Comparison of ENCODE assay signal across 9 mouse cellular contexts in genomic region chr11:79771431-79771830, GRCm38 (mm10).
DNase-seq lines count a peak whose midpoint lies in the region; ATAC-seq and TF ChIP-seq lines count a peak whose summit lies in the region.
"Had no signal": no experiment of that assay in that cellular context is flagged by ENCODE, and none has a peak within 500 bp of the region (broad histone marks: within the 10 kb centered on the region; RNA-seq: fewer than 3 reads in every experiment).

No protein-coding gene starts in this region.

- H3K4me3 ChIP-seq in C2C12 (ENCODE audit: insufficient read depth, poor library complexity, severe bottlenecking): no peak overlapping the region
- H3K4me3 ChIP-seq in kidney, embryonic 14.5 days (ENCODE audit: low read length): no peak overlapping the region
- H3K4me3 ChIP-seq in lung, adult 2 months (replicated peaks; ENCODE audit: extremely low read depth, low read depth, low read length): no peak overlapping the region
- H3K4me3 ChIP-seq: layer of hippocampus, adult 2 months had no signal

- H3K9ac ChIP-seq in kidney, embryonic 14.5 days (ENCODE audit: low read depth, low read length): no peak overlapping the region

- H3ac ChIP-seq in C2C12 (ENCODE audit: control insufficient read depth, insufficient read length, low read depth): no peak overlapping the region

- no peak overlapping the region for H3K4me2 ChIP-seq in kidney, embryonic 14.5 days (replicated peaks; ENCODE audit: low read depth, low read length)

- no peaks in the 10 kb centered on the region for H3K79me2 ChIP-seq in C2C12 (ENCODE audit: control insufficient read depth, insufficient read depth)

- no peak for TF ChIP-seq CTCF in C2C12 (IDR thresholded peaks at IDR 0.05; ENCODE audit: control insufficient read depth, insufficient read depth, insufficient read length)
- TF ChIP-seq CTCF in lung, adult 2 months (IDR thresholded peaks at IDR 0.05; ENCODE audit: insufficient read depth, low read length): no peak

- intact Hi-C loops in left cerebral cortex, postnatal 4 days (cut with DNase I): no loop called here

- no peak overlapping the region for H3K27ac ChIP-seq in kidney, embryonic 14.5 days (ENCODE audit: low read depth, low read length)
- H3K27ac ChIP-seq: layer of hippocampus, adult 2 months had no signal

- no peak for TF ChIP-seq POLR2A in lung, adult 2 months (IDR thresholded peaks at IDR 0.05; ENCODE audit: borderline replicate concordance, extremely low read depth, low read depth, low read length)

- no peaks in the 10 kb centered on the region for H3K36me3 ChIP-seq in C2C12 (ENCODE audit: control insufficient read depth, insufficient read depth)
- no peaks in the 10 kb centered on the region for H3K36me3 ChIP-seq in kidney, embryonic 14.5 days (ENCODE audit: control insufficient read depth, insufficient read depth, low read length)

- no peaks in the 10 kb centered on the region for H3K27me3 ChIP-seq in C2C12 (ENCODE audit: control insufficient read depth, insufficient read depth, insufficient read length)
- no peaks in the 10 kb centered on the region for H3K27me3 ChIP-seq in kidney, embryonic 14.5 days (ENCODE audit: control insufficient read depth, insufficient read depth, low read length)

- no peaks in the 10 kb centered on the region for H3K79me3 ChIP-seq in C2C12 (ENCODE audit: low read depth)

- 3% methylated on average over 3 of the region's 3 CpGs for WGBS in kidney, embryonic 14.5 days
- 41% methylated on average over 3 of the region's 3 CpGs for WGBS in lung, adult 2 months

- peaks cover 2% of the 10 kb centered on the region; the same call in 1 of the 2 replicates for H3K9me3 ChIP-seq in kidney, embryonic 14.5 days (ENCODE audit: control insufficient read depth, low read length)

- DNase-seq in adrenal gland, adult 8-10 months: peak; percentile 73
- peak; percentile 75 for DNase-seq in lung, adult 2 months
- DNase-seq in spleen, adult 12 weeks (ENCODE audit: low spot score): no peak
- no peak for DNase-seq in left cerebral cortex, postnatal 4 days

- H3K4me1 ChIP-seq in kidney, embryonic 14.5 days (ENCODE audit: control insufficient read depth, insufficient read depth, low read length): 0 out of 2 replicates have a peak, but pooled peaks cover under 1% of the 10 kb centered on the region
- H3K4me1 ChIP-seq in lung, adult 2 months (ENCODE audit: control insufficient read depth, insufficient read depth, low read length): peaks cover 7% of the 10 kb centered on the region

- ATAC-seq in kidney, embryonic 14.5 days (ENCODE audit: low FRiP score, low TSS enrichment): peak; percentile 85
- no peak for ATAC-seq in granulocyte monocyte progenitor cell, adult 5-6 weeks (replicated peaks; ENCODE audit: poor library complexity, severe bottlenecking)
- ATAC-seq: midbrain, embryonic 16.5 days had no signal

TF ChIP-seq in C2C12, 6 proteins besides CTCF, POLR2A, EP300 and RAD21:
- no peak for TF ChIP-seq MYOG (IDR thresholded peaks at IDR 0.05; ENCODE audit: control insufficient read depth, extremely low read depth, insufficient read length)
- TF ChIP-seq CEBPB (IDR thresholded peaks at IDR 0.05; ENCODE audit: low read depth): peak; percentile 44
TF ChIP-seq in C2C12: peak in this region for 1.

Comparison
In these comparisons a context has a peak if more than half of its experiments do, and no peak if none do; other contexts are left out.
1. DNase-seq: peak in adrenal gland, adult 8-10 months (single experiment) and lung, adult 2 months (single experiment); none in spleen, adult 12 weeks (single experiment) and left cerebral cortex, postnatal 4 days (single experiment).